Mouse (Mus musculus) spleen, adult 10 weeks (tissue): ENCODE data around the gene Trit1. TPM values are rescaled to one million over a fixed set of nuclear protein-coding genes. Genes with fewer than 3 reads are reported as not detected.

Experiments used
- polyA plus RNA-seq: library from polyadenylated mRNA; stranded (reverse); fragments of 350-450 nt; fragmentation: Illumina TruSeq; extraction: RNeasy Lipid Tissue Mini Kit (QIAGEN cat#74804); gene quantifications from one replicate; pipeline ENCODE4 v1.2.3, GENCODE M21; 2015; ENCODE audit warnings: low replicate concordance; ENCODE audit not compliant: insufficient read depth

The Trit1 gene
- polyA plus RNA-seq, result 34.0 TPM

DNA sequence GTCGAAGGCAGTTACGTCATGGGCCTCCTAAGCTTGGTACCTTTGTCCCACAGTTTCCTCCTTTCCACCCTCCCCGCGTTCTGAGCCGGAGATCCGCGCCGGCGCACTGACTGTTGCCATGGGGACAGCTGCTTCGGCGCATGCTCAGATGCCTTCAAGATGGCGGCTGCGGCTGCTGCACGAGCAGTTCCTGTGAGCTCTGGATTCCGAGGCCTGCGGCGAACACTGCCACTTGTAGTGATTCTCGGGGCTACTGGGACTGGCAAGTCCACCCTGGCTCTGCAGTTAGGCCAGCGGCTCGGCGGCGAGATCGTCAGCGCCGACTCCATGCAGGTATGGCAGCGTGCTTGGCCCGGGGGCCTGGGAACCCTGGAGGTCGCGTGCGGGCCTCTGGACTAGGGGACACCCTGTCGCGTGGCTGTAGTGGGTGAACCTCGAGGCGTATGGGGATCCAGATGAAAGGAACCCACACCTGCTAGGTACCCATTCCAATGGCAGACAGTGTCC is at the start of gene Trit1:
Gene Trit1, plus strand, starts transcription at position 147 of the 507 bp plus-strand sequence.

DNA sequence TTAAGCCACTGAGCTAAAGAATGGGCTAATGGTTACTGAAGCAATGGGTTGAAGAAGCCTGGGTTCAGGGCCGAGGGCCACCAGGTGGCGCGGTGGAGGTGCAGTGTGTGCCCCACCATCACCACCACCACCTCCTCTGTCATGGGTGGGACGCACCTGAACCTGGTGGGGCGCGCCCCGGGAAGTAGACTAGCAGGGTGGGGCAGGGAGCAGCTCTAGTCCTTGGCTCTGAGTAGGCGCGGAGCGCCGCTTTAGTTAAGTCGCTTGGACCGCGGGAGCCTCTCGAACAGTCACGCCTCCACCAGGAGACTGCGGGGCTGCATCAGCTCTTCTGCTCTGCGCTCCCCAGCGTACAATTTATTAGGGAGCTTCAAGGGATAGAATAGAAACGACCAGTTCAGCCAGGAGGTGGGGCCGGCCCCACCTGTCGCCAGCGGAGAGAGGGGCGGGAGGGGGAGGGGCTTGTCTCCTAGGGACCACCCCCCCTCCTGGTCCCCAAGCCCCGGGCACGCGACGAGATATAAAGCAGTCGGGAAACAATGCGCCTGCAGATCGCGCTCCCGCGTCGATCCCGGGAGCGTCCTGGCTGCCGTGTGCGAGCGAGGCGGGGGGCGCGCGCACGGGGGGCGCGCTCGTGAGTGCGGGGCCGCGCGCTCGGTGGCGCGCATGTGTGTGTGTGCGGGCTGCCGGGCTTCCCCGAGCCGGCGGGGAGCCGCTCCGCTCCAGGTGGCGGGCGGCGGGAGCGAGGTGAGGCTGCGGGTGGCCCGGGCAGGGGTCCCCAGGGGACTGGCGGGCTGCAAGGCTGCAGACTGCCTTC is 20.8 kb upstream of the Trit1 start, which contains the start of gene Mycl:
Gene Mycl, plus strand, starts transcription at position 249 of the 817 bp plus-strand sequence.

Other genes with a start within 250 kb of the Trit1 start
- 330 TPM for gene Ppt1, start 180.4 kb upstream of the Trit1 start, polyA plus RNA-seq
- 418 TPM for gene Cap1, start 130.5 kb upstream of the Trit1 start, polyA plus RNA-seq
- 0.59 TPM for gene Mfsd2a, start 55.4 kb upstream of the Trit1 start, polyA plus RNA-seq
- 16.0 TPM for gene Mycl, start 20.9 kb upstream of the Trit1 start, polyA plus RNA-seq
- gene Bmp8b, start 88.6 kb downstream of the Trit1 start, polyA plus RNA-seq, result not detected
- gene Oxct2b, start 99.7 kb downstream of the Trit1 start, polyA plus RNA-seq, result not detected
- 44.1 TPM for gene Ppie, start 123.4 kb downstream of the Trit1 start, polyA plus RNA-seq
- not detected for gene Hpcal4, start 166.6 kb downstream of the Trit1 start, polyA plus RNA-seq
- not detected for gene Nt5c1a, start 184.9 kb downstream of the Trit1 start, polyA plus RNA-seq
- 2.5 TPM for gene Heyl, start 217.0 kb downstream of the Trit1 start, polyA plus RNA-seq
- gene Pabpc4, start 245.8 kb downstream of the Trit1 start, polyA plus RNA-seq, result 65.2 TPM